Mouse (Mus musculus): ENCODE results near the gene Ist1. TPM values are rescaled to one million over a fixed set of nuclear protein-coding genes. Genes with fewer than 3 reads are reported as not detected.

The Ist1 gene
- polyA plus RNA-seq (2015; fragmentation: Nextera tagmentation; extraction: Ambion mirVana) = 37.2 and 38.9 TPM in 2 replicates

DNA sequence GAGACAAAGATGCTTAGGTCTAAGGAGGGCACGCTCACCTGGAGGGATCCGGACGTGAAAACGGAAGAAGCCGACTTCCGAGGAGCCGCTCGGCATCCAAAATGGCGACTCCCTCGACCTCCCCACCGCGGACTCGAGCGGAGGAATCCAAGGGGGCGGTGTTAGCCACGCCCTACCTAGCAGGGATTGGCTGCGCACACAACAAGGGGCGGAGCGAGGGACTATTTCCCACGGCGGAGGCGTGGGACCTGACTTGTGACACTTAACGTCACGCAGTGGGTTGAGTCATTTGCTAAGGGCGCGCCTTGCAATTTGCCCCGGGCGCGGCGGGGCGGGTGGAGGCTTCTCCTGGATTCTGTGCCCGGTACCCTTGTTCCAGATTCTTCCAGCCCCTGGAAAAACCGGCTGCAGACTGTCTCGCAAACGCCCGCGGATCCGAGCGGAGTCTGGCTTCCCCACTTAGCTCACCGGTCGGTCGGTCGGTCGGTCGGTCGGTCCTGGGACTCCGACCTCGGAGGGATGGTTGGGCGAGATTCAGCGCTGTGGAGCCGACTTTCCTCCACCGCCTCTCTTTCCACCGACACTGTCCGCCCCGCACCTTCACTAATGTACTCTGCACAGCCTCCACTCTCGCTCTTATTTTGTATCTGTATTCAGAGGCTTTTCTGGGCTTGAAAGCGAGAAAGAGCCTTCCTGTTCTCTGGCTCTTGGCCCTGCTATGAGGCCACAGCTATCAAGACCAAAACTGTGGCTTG lies at the start of gene Ist1:
Gene Ist1, minus strand, starts transcription at position 115 of the 755 bp plus-strand sequence.
- H3K27ac ChIP-seq (ENCODE audit: low read length) = peak within 1 kb of the TSS; percentile 84
- H3K9ac ChIP-seq (ENCODE audit: low read depth, low read length) = peak within 1 kb of the TSS; percentile 97
- H3K36me3 ChIP-seq (ENCODE audit: control insufficient read depth, insufficient read depth) = no peaks in the 10 kb centered on the region
- under 1% methylated on average over 57 of the region's 57 CpGs for WGBS (ENCODE audit: insufficient replicate concordance)
- peak within 1 kb of the TSS; percentile 99 for H3K4me3 ChIP-seq (ENCODE audit: low read depth, low read length)
- H3K27me3 ChIP-seq (ENCODE audit: control insufficient read depth, insufficient read depth, low read depth, low read length) = no peaks in the 10 kb centered on the region
- H3K4me2 ChIP-seq (ENCODE audit: low read depth, low read length) = peak within 1 kb of the TSS; percentile 97
- no peaks in the 10 kb centered on the region for H3K9me3 ChIP-seq (replicated peaks; ENCODE audit: control insufficient read depth, low read length)
- peak; percentile 99 for ATAC-seq (ENCODE audit: low read depth)
- peaks cover 26% of the 10 kb centered on the region for H3K4me1 ChIP-seq (ENCODE audit: control insufficient read depth, low read depth, low read length)

- peak overlapping the region; percentile 30; the same call in 1 of the 2 replicates for H3K27ac ChIP-seq (ENCODE audit: low read length)
- 79% methylated on average over 1 of the region's 1 CpGs for WGBS (ENCODE audit: insufficient replicate concordance)
- H3K9ac ChIP-seq (ENCODE audit: low read depth, low read length) = peak overlapping the region; percentile 97
These were observed 45.0 kb upstream of the Ist1 start for GRCm38 (mm10) chr8:109738049-109738380.

DNA sequence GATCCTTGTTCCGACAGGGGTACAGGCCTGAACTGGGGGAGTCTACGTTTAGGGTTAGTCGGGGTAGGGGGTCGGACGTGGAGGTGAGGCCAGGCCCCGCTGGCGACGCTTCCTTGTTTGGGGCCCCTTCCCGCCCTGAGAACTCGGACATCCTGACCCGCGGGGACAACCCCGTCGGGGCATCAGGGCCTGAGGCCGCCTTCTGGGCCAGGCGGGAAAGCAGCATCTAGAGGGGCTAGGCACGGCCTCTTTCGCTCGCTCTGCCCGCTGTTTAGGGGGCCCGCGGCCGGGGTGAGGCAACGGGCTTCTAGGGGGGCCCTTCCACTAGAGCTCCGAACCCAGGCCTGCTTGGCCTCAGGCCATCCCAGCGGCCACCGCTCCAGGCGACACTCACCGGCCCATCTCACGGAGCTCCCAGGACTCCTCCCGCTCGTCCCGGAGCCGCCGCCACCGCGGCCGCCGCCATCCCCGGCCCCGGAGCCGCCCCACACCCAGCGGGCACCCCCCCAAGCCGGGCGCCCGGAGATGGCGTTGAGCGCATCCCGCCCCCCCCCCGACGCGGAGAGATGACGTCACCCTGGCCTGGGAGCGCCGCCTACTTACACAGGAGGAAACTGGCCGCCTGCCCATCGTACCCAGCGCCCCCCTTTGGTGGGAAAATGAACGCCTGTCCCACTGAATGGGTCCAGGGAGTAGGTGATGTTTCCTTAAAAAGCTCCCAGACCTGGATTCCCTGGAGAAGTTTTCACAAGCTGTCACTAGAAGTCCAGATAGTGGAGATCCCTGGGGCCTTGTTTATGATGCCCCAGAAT lies 44.4 kb upstream of the Ist1 start, which contains the start of gene Atxn1l:
Gene Atxn1l, minus strand, starts transcription at position 503 of the 812 bp plus-strand sequence.
- H3K9ac ChIP-seq (ENCODE audit: low read depth, low read length) = peak within 1 kb of the TSS; percentile 97
- H3K36me3 ChIP-seq (ENCODE audit: control insufficient read depth, insufficient read depth) = peaks cover 12% of the 10 kb centered on the region
- ATAC-seq (ENCODE audit: low read depth) = peak; percentile 88
- H3K27me3 ChIP-seq (ENCODE audit: control insufficient read depth, insufficient read depth, low read depth, low read length) = no peaks in the 10 kb centered on the region
- H3K4me1 ChIP-seq (ENCODE audit: control insufficient read depth, low read depth, low read length) = peaks cover 13% of the 10 kb centered on the region
- peak within 1 kb of the TSS; percentile 98 for H3K4me3 ChIP-seq (ENCODE audit: low read depth, low read length)
- H3K9me3 ChIP-seq (replicated peaks; ENCODE audit: control insufficient read depth, low read length) = no peaks in the 10 kb centered on the region
- H3K27ac ChIP-seq (ENCODE audit: low read length) = peak within 1 kb of the TSS; percentile 66
- H3K4me2 ChIP-seq (ENCODE audit: low read depth, low read length) = peak within 1 kb of the TSS; percentile 94
- WGBS (ENCODE audit: insufficient replicate concordance) = under 1% methylated on average over 53 of the region's 59 CpGs

More at GRCm38 (mm10) chr8:109738049-109738380, 45.0 kb upstream of the Ist1 start:
- peaks cover 6% of the 10 kb centered on the region for H3K36me3 ChIP-seq (ENCODE audit: control insufficient read depth, insufficient read depth)
- no peaks in the 10 kb centered on the region for H3K27me3 ChIP-seq (ENCODE audit: control insufficient read depth, insufficient read depth, low read depth, low read length)
- H3K4me2 ChIP-seq (ENCODE audit: low read depth, low read length) = peak overlapping the region; percentile 94
- ATAC-seq (ENCODE audit: low read depth) = no peak
- peaks cover 13% of the 10 kb centered on the region for H3K4me1 ChIP-seq (ENCODE audit: control insufficient read depth, low read depth, low read length)
- H3K9me3 ChIP-seq (replicated peaks; ENCODE audit: control insufficient read depth, low read length) = no peaks in the 10 kb centered on the region
- H3K4me3 ChIP-seq (ENCODE audit: low read depth, low read length) = peak overlapping the region; percentile 98

- Histone ChIP-seq H3K4me1 (ENCODE audit: control insufficient read depth, low read depth, low read length) (peaks cover 13% of the 10 kb centered on the region), H3K9me3 (replicated peaks; ENCODE audit: control insufficient read depth, low read length) (no peaks in the 10 kb centered on the region), H3K36me3 (ENCODE audit: control insufficient read depth, insufficient read depth) (peaks cover 13% of the 10 kb centered on the region), H3K4me2 (ENCODE audit: low read depth, low read length) (peak overlapping the region; percentile 94), H3K4me3 (ENCODE audit: low read depth, low read length) (peak overlapping the region; percentile 98), H3K27me3 (ENCODE audit: control insufficient read depth, insufficient read depth, low read depth, low read length) (no peaks in the 10 kb centered on the region), H3K9ac (ENCODE audit: low read depth, low read length) (peak overlapping the region; percentile 97), H3K27ac (ENCODE audit: low read length) (peak overlapping the region; percentile 66)
- 3% methylated on average over 8 of the region's 8 CpGs for WGBS (ENCODE audit: insufficient replicate concordance)
- 0 out of 2 replicates have a peak, but pooled peaks have one; percentile 3 for ATAC-seq (ENCODE audit: low read depth)
These were observed 43.8 kb upstream of the Ist1 start for GRCm38 (mm10) chr8:109736819-109737218.

- no peak overlapping the region for H3K9ac ChIP-seq (ENCODE audit: low read depth, low read length)
- no peak overlapping the region for H3K27ac ChIP-seq (ENCODE audit: low read length)
- no peaks in the 10 kb centered on the region for H3K9me3 ChIP-seq (replicated peaks; ENCODE audit: control insufficient read depth, low read length)
- 79% methylated on average over 3 of the region's 3 CpGs for WGBS (ENCODE audit: insufficient replicate concordance)
- peaks cover 13% of the 10 kb centered on the region for H3K4me1 ChIP-seq (ENCODE audit: control insufficient read depth, low read depth, low read length)
- H3K4me2 ChIP-seq (ENCODE audit: low read depth, low read length) = no peak overlapping the region
- H3K36me3 ChIP-seq (ENCODE audit: control insufficient read depth, insufficient read depth) = peaks cover 13% of the 10 kb centered on the region
- no peaks in the 10 kb centered on the region for H3K27me3 ChIP-seq (ENCODE audit: control insufficient read depth, insufficient read depth, low read depth, low read length)
- H3K4me3 ChIP-seq (ENCODE audit: low read depth, low read length) = no peak overlapping the region
- no peak for ATAC-seq (ENCODE audit: low read depth)
These were observed 41.0 kb upstream of the Ist1 start for GRCm38 (mm10) chr8:109734018-109734417.

DNA sequence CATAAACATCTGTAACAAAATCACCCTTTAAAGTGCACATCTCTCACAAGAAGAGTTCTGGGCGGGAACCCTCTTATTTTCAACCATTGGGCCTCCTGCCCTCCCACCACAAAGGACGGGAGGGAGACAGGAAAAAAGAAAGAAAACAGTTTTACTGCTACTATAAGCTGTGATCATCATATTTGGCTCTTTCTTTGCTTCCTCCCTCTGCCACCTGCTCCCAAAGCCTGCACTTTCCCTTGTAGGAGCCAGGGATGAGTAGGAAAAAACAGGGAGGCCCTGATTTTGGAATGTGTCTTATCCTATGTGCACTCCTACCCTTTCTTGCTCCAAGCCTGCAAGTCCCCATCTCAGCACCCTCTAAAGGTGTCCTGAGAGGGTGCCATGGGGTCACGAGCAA lies 38.0 kb upstream of the Ist1 start:
- ATAC-seq (ENCODE audit: low read depth) = no peak
- H3K36me3 ChIP-seq (ENCODE audit: control insufficient read depth, insufficient read depth) = peaks cover 13% of the 10 kb centered on the region

GRCm38 (mm10) chr8:109725106-109725505 lies 32.0 kb upstream of the Ist1 start:
- Histone ChIP-seq H3K4me2 (ENCODE audit: low read depth, low read length) (no peak overlapping the region), H3K27me3 (ENCODE audit: control insufficient read depth, insufficient read depth, low read depth, low read length) (no peaks in the 10 kb centered on the region), H3K9me3 (replicated peaks; ENCODE audit: control insufficient read depth, low read length) (no peaks in the 10 kb centered on the region), H3K36me3 (ENCODE audit: control insufficient read depth, insufficient read depth) (peaks cover 39% of the 10 kb centered on the region), H3K9ac (ENCODE audit: low read depth, low read length) (no peak overlapping the region), H3K4me3 (ENCODE audit: low read depth, low read length) (no peak overlapping the region), H3K4me1 (ENCODE audit: control insufficient read depth, low read depth, low read length) (no peaks in the 10 kb centered on the region), H3K27ac (ENCODE audit: low read length) (no peak overlapping the region)
- 81% methylated on average over 3 of the region's 3 CpGs for WGBS (ENCODE audit: insufficient replicate concordance)
- ATAC-seq (ENCODE audit: low read depth) = no peak

More for the DNA sequence above, 38.0 kb upstream of the Ist1 start:
- H3K4me2 ChIP-seq (ENCODE audit: low read depth, low read length) = no peak overlapping the region
- no peak overlapping the region for H3K4me3 ChIP-seq (ENCODE audit: low read depth, low read length)
- no peaks in the 10 kb centered on the region for H3K9me3 ChIP-seq (replicated peaks; ENCODE audit: control insufficient read depth, low read length)
- 67% methylated on average over 3 of the region's 3 CpGs for WGBS (ENCODE audit: insufficient replicate concordance)
- H3K27ac ChIP-seq (ENCODE audit: low read length) = no peak overlapping the region
- H3K27me3 ChIP-seq (ENCODE audit: control insufficient read depth, insufficient read depth, low read depth, low read length) = no peaks in the 10 kb centered on the region
- H3K4me1 ChIP-seq (ENCODE audit: control insufficient read depth, low read depth, low read length) = peaks cover 3% of the 10 kb centered on the region
- H3K9ac ChIP-seq (ENCODE audit: low read depth, low read length) = no peak overlapping the region

- Histone ChIP-seq H3K36me3 (ENCODE audit: control insufficient read depth, insufficient read depth) (peaks cover 11% of the 10 kb centered on the region), H3K4me2 (ENCODE audit: low read depth, low read length) (no peak overlapping the region), H3K9ac (ENCODE audit: low read depth, low read length) (no peak overlapping the region), H3K9me3 (replicated peaks; ENCODE audit: control insufficient read depth, low read length) (no peaks in the 10 kb centered on the region), H3K27ac (ENCODE audit: low read length) (no peak overlapping the region), H3K4me1 (ENCODE audit: control insufficient read depth, low read depth, low read length) (no peaks in the 10 kb centered on the region), H3K4me3 (ENCODE audit: low read depth, low read length) (no peak overlapping the region), H3K27me3 (ENCODE audit: control insufficient read depth, insufficient read depth, low read depth, low read length) (no peaks in the 10 kb centered on the region)
- ATAC-seq (ENCODE audit: low read depth) = no peak
- WGBS (ENCODE audit: insufficient replicate concordance) = 62% methylated on average over 5 of the region's 5 CpGs
These were observed 21.9 kb upstream of the Ist1 start for GRCm38 (mm10) chr8:109714961-109715360.
